Mouse (Mus musculus): ENCODE results near the gene Ache. TPM values are rescaled to one million over a fixed set of nuclear protein-coding genes. Genes with fewer than 3 reads are reported as not detected.

The Ache gene
- polyA plus RNA-seq, 1 experiment, result 32.5 TPM

- peak; percentile 56 for DNase-seq (ENCODE audit: low read depth)
- no peak for TF ChIP-seq CTCF (IDR thresholded peaks at IDR 0.05; ENCODE audit: borderline replicate concordance, extremely low read depth, insufficient read depth, insufficient read length)
- no peak for TF ChIP-seq POLR2A (IDR thresholded peaks at IDR 0.05; ENCODE audit: borderline replicate concordance, extremely low read depth, insufficient read depth, insufficient read length, poor library complexity, severe bottlenecking)
Observed at GRCm38 (mm10) chr5:137301253-137301652, 13.9 kb downstream of the Ache start.

- no peak for DNase-seq (ENCODE audit: low read depth)
- TF ChIP-seq CTCF (IDR thresholded peaks at IDR 0.05; ENCODE audit: borderline replicate concordance, extremely low read depth, insufficient read depth, insufficient read length) (no peak), POLR2A (IDR thresholded peaks at IDR 0.05; ENCODE audit: borderline replicate concordance, extremely low read depth, insufficient read depth, insufficient read length, poor library complexity, severe bottlenecking) (no peak)
Observed at GRCm38 (mm10) chr5:137303609-137304008, 16.3 kb downstream of the Ache start.

- DNase-seq (ENCODE audit: low read depth), result no peak
- no peak for TF ChIP-seq CTCF (IDR thresholded peaks at IDR 0.05; ENCODE audit: borderline replicate concordance, extremely low read depth, insufficient read depth, insufficient read length)
- no peak for TF ChIP-seq POLR2A (IDR thresholded peaks at IDR 0.05; ENCODE audit: borderline replicate concordance, extremely low read depth, insufficient read depth, insufficient read length, poor library complexity, severe bottlenecking)
Observed at GRCm38 (mm10) chr5:137304165-137304564, 16.8 kb downstream of the Ache start.

GRCm38 (mm10) chr5:137304816-137305215, 17.5 kb downstream of the Ache start:
- no peak for TF ChIP-seq CTCF (IDR thresholded peaks at IDR 0.05; ENCODE audit: borderline replicate concordance, extremely low read depth, insufficient read depth, insufficient read length)
- TF ChIP-seq POLR2A (IDR thresholded peaks at IDR 0.05; ENCODE audit: borderline replicate concordance, extremely low read depth, insufficient read depth, insufficient read length, poor library complexity, severe bottlenecking), result no peak
- DNase-seq (ENCODE audit: low read depth), result no peak

GRCm38 (mm10) chr5:137305822-137306221, 18.5 kb downstream of the Ache start:
- TF ChIP-seq CTCF (IDR thresholded peaks at IDR 0.05; ENCODE audit: borderline replicate concordance, extremely low read depth, insufficient read depth, insufficient read length), result no peak
- TF ChIP-seq POLR2A (IDR thresholded peaks at IDR 0.05; ENCODE audit: borderline replicate concordance, extremely low read depth, insufficient read depth, insufficient read length, poor library complexity, severe bottlenecking), result no peak
- no peak for DNase-seq (ENCODE audit: low read depth)

- TF ChIP-seq CTCF (IDR thresholded peaks at IDR 0.05; ENCODE audit: borderline replicate concordance, extremely low read depth, insufficient read depth, insufficient read length) (no peak), POLR2A (IDR thresholded peaks at IDR 0.05; ENCODE audit: borderline replicate concordance, extremely low read depth, insufficient read depth, insufficient read length, poor library complexity, severe bottlenecking) (0 out of 2 replicates have a peak, but pooled peaks have one; percentile 0)
- DNase-seq (ENCODE audit: low read depth), result no peak
Observed at GRCm38 (mm10) chr5:137306439-137307005, 19.2 kb downstream of the Ache start.

- TF ChIP-seq POLR2A (IDR thresholded peaks at IDR 0.05; ENCODE audit: borderline replicate concordance, extremely low read depth, insufficient read depth, insufficient read length, poor library complexity, severe bottlenecking), result 0 out of 2 replicates have a peak, but pooled peaks have one; percentile 46
- TF ChIP-seq CTCF (IDR thresholded peaks at IDR 0.05; ENCODE audit: borderline replicate concordance, extremely low read depth, insufficient read depth, insufficient read length), result no peak
- DNase-seq (ENCODE audit: low read depth), result peak; percentile 99
Observed at GRCm38 (mm10) chr5:137307071-137307912, 20.0 kb downstream of the Ache start, which contains the start of gene Srrt. Gene Srrt, minus strand, starts transcription at chr5:137307674.

- no peak for TF ChIP-seq CTCF (IDR thresholded peaks at IDR 0.05; ENCODE audit: borderline replicate concordance, extremely low read depth, insufficient read depth, insufficient read length)
- no peak for TF ChIP-seq POLR2A (IDR thresholded peaks at IDR 0.05; ENCODE audit: borderline replicate concordance, extremely low read depth, insufficient read depth, insufficient read length, poor library complexity, severe bottlenecking)
Observed at GRCm38 (mm10) chr5:137308356-137308755, 21.0 kb downstream of the Ache start.

GRCm38 (mm10) chr5:137313466-137314192, 26.3 kb downstream of the Ache start:
- no peak for DNase-seq (ENCODE audit: low read depth)
- TF ChIP-seq POLR2A (IDR thresholded peaks at IDR 0.05; ENCODE audit: borderline replicate concordance, extremely low read depth, insufficient read depth, insufficient read length, poor library complexity, severe bottlenecking) (peak; percentile 16; the same call in 1 of the 2 replicates), CTCF (IDR thresholded peaks at IDR 0.05; ENCODE audit: borderline replicate concordance, extremely low read depth, insufficient read depth, insufficient read length) (no peak)

More at GRCm38 (mm10) chr5:137308356-137308755, 21.0 kb downstream of the Ache start:
- no peak for DNase-seq (ENCODE audit: low read depth)

- no peak for TF ChIP-seq CTCF (IDR thresholded peaks at IDR 0.05; ENCODE audit: borderline replicate concordance, extremely low read depth, insufficient read depth, insufficient read length)
- TF ChIP-seq POLR2A (IDR thresholded peaks at IDR 0.05; ENCODE audit: borderline replicate concordance, extremely low read depth, insufficient read depth, insufficient read length, poor library complexity, severe bottlenecking), result no peak
- DNase-seq (ENCODE audit: low read depth), result peak; percentile 95
Observed at GRCm38 (mm10) chr5:137314193-137315083, 27.1 kb downstream of the Ache start, which contains the start of gene Trip6. Gene Trip6, minus strand, starts transcription at chr5:137314404.

Data from brain, embryonic 14.5 days (tissue).